Mouse (Mus musculus) retina, postnatal 1 day (tissue): ENCODE data around the gene Gm21083.
"Not testable (repeated sequence)": the region's sequence is repeated elsewhere in the genome, so short reads cannot be mapped to it uniquely, and the experiment has no call there.

Source experiments
- DNase-seq: peaks from one replicate; pipeline ENCODE4 v3.0.0-alpha.2; 2012

The Gm21083 gene

GRCm38 (mm10) chr5:15577033-15577432 is at the start of gene Gm21083:
Gene Gm21083 (plus strand): TSS chr5:15577333.
- not testable (repeated sequence) for DNase-seq

GRCm38 (mm10) chr5:15529122-15529521 is 48.0 kb upstream of the Gm21083 start, which contains the start of gene Gm21190:
Gene Gm21190 (minus strand): TSS chr5:15529222.
- DNase-seq, result not testable (repeated sequence)

- DNase-seq, result not testable (repeated sequence)
These were observed 28.5 kb upstream of the Gm21083 start for GRCm38 (mm10) chr5:15548642-15549041.

GRCm38 (mm10) chr5:15549134-15549533 is 28.0 kb upstream of the Gm21083 start:
- DNase-seq, result peak; percentile 4

GRCm38 (mm10) chr5:15549606-15550005 is 27.5 kb upstream of the Gm21083 start:
- DNase-seq, result peak; percentile 24

GRCm38 (mm10) chr5:15558654-15559053 is 18.5 kb upstream of the Gm21083 start:
- DNase-seq, result not testable (repeated sequence)

GRCm38 (mm10) chr5:15561425-15562264 is 15.5 kb upstream of the Gm21083 start:
- DNase-seq, result not testable (repeated sequence)

GRCm38 (mm10) chr5:15573735-15574134 is 3.4 kb upstream of the Gm21083 start:
- DNase-seq, result not testable (repeated sequence)

- DNase-seq, result peak; percentile 17
These were observed 9.2 kb downstream of the Gm21083 start for GRCm38 (mm10) chr5:15586351-15586750.

- DNase-seq, result peak; percentile 43
These were observed 11.2 kb downstream of the Gm21083 start for GRCm38 (mm10) chr5:15588291-15588690.

GRCm38 (mm10) chr5:15590635-15591034 is 13.5 kb downstream of the Gm21083 start:
- DNase-seq, result not testable (repeated sequence)

GRCm38 (mm10) chr5:15591577-15591976 is 14.4 kb downstream of the Gm21083 start:
- DNase-seq, result not testable (repeated sequence)

- not testable (repeated sequence) for DNase-seq
These were observed 21.7 kb downstream of the Gm21083 start for GRCm38 (mm10) chr5:15598831-15599230.

- DNase-seq, result not testable (repeated sequence)
These were observed 23.2 kb downstream of the Gm21083 start for GRCm38 (mm10) chr5:15600342-15600741.

GRCm38 (mm10) chr5:15601481-15601880 is 24.3 kb downstream of the Gm21083 start:
- not testable (repeated sequence) for DNase-seq

GRCm38 (mm10) chr5:15601960-15602359 is 24.8 kb downstream of the Gm21083 start:
- not testable (repeated sequence) for DNase-seq

- DNase-seq, result not testable (repeated sequence)
These were observed 25.4 kb downstream of the Gm21083 start for GRCm38 (mm10) chr5:15602424-15602947.

GRCm38 (mm10) chr5:15603008-15603407 is 25.9 kb downstream of the Gm21083 start:
- not testable (repeated sequence) for DNase-seq

GRCm38 (mm10) chr5:15603585-15603984 is 26.5 kb downstream of the Gm21083 start:
- DNase-seq, result not testable (repeated sequence)

- DNase-seq, result not testable (repeated sequence)
These were observed 29.5 kb downstream of the Gm21083 start for GRCm38 (mm10) chr5:15606677-15607076.

GRCm38 (mm10) chr5:15610695-15611094 is 33.6 kb downstream of the Gm21083 start:
- DNase-seq, result peak; percentile 29

GRCm38 (mm10) chr5:15616195-15616594 is 39.1 kb downstream of the Gm21083 start:
- not testable (repeated sequence) for DNase-seq

- DNase-seq, result not testable (repeated sequence)
These were observed 41.6 kb downstream of the Gm21083 start, which contains the start of gene Speer4d for GRCm38 (mm10) chr5:15618764-15619163. Gene Speer4d (plus strand): TSS chr5:15619064.

GRCm38 (mm10) chr5:15628136-15628535 is 51.0 kb downstream of the Gm21083 start:
- not testable (repeated sequence) for DNase-seq
